Mouse (Mus musculus) forebrain, embryonic 14.5 days (tissue): ENCODE measurements around the gene Lonp2. TPM values are rescaled to one million over a fixed set of nuclear protein-coding genes. Genes with fewer than 3 reads are reported as not detected.

Experiments
- ATAC-seq: fragments of 200-750 bp; cut with Nextera tagmentation; 2 replicates; pipeline ENCODE4 v1.8.0; 2017; ENCODE audit warnings: mild to moderate bottlenecking, moderate library complexity
- DNase-seq: peaks from one replicate; pipeline ENCODE4 v3.0.0-alpha.2; 2015; ENCODE audit warnings: low spot score
- H3K27ac ChIP-seq: fragments of 300-500 bp; sonication (generic); 2 replicates; pipeline ENCODE4 v1.5.1; 2014; ENCODE audit warnings: low read depth, mild to moderate bottlenecking, control low read depth, low read length, moderate library complexity
- H3K27me3 ChIP-seq: fragments of 300-500 bp; sonication (generic); replicated peaks from 2 replicates; pipeline ENCODE4 v1.6.1; 2014; ENCODE audit warnings: low read length, control low read depth, mixed read lengths; ENCODE audit not compliant: control insufficient read depth, insufficient read depth
- H3K36me3 ChIP-seq: fragments of 300-500 bp; sonication (generic); 2 replicates; pipeline ENCODE4 v1.6.1; 2014; ENCODE audit warnings: low read length, control low read depth; ENCODE audit not compliant: control insufficient read depth, insufficient read depth
- H3K4me1 ChIP-seq: fragments of 300-500 bp; sonication (generic); 2 replicates; pipeline ENCODE4 v1.6.1; 2014; ENCODE audit warnings: antibody characterized with exemption, low read length, control low read depth; ENCODE audit not compliant: control insufficient read depth, insufficient read depth
- H3K4me2 ChIP-seq: fragments of 300-500 bp; sonication (generic); 2 replicates; pipeline ENCODE4 v1.6.1; 2014; ENCODE audit warnings: mild to moderate bottlenecking, control low read depth, low read length
- H3K4me3 ChIP-seq: fragments of 300-500 bp; sonication (generic); 2 replicates; pipeline ENCODE4 v1.5.1; 2014; ENCODE audit warnings: low read depth, low read length, control low read depth
- H3K9ac ChIP-seq: fragments of 300-500 bp; sonication (generic); 2 replicates; pipeline ENCODE4 v1.6.1; 2014; ENCODE audit warnings: mild to moderate bottlenecking, low read length, control low read depth, moderate library complexity
- H3K9me3 ChIP-seq: fragments of 300-500 bp; sonication (generic); replicated peaks from 2 replicates; pipeline ENCODE4 v1.6.1; 2016; ENCODE audit warnings: low read length, control low read depth, mixed read lengths; ENCODE audit not compliant: control insufficient read depth
- WGBS: fragments of 180-500 bp; shearing (Covaris S2); extraction: QIAGEN DNeasy Blood & Tissue Kit; methylation state at CpG from one replicate; pipeline ENCODE4 v1.1.7; 2014; 5-methylcytosine and 5-hydroxymethylcytosine counted together
- polyA plus RNA-seq: library from polyadenylated mRNA; unstranded; fragments of >200 nt; fragmentation: Nextera tagmentation; extraction: Ambion mirVana; gene quantifications from 2 replicates; pipeline ENCODE4 v1.2.1, GENCODE M21; 2014

Gene Lonp2
- polyA plus RNA-seq, 1 experiment from 2014 or later = 85.3 TPM

GRCm38 (mm10) chr8:86686629-86687028 lies 62.8 kb downstream of the Lonp2 start:
- no peak overlapping the region for H3K4me3 ChIP-seq
- H3K36me3 ChIP-seq = no peaks in the 10 kb centered on the region; the same call in 1 of the 2 replicates
- DNase-seq (no peak), ATAC-seq (no peak)
- H3K9me3 ChIP-seq = no peaks in the 10 kb centered on the region
- H3K27ac ChIP-seq = no peak overlapping the region
- no peaks in the 10 kb centered on the region for H3K4me1 ChIP-seq
- no peaks in the 10 kb centered on the region for H3K27me3 ChIP-seq
- H3K4me2 ChIP-seq = no peak overlapping the region
- WGBS = 86% methylated on average over 3 of the region's 3 CpGs
- H3K9ac ChIP-seq = no peak overlapping the region

- no peak overlapping the region for H3K9ac ChIP-seq
- DNase-seq (no peak), ATAC-seq (no peak)
- no peaks in the 10 kb centered on the region for H3K9me3 ChIP-seq
- no peaks in the 10 kb centered on the region for H3K27me3 ChIP-seq
- H3K27ac ChIP-seq = no peak overlapping the region
- WGBS = 81% methylated on average over 1 of the region's 1 CpGs
- no peak overlapping the region for H3K4me2 ChIP-seq
- no peaks in the 10 kb centered on the region; the same call in 1 of the 2 replicates for H3K36me3 ChIP-seq
- H3K4me1 ChIP-seq = no peaks in the 10 kb centered on the region
- H3K4me3 ChIP-seq = no peak overlapping the region
These were observed 68.3 kb downstream of the Lonp2 start for GRCm38 (mm10) chr8:86692107-86692506.

- Histone ChIP-seq H3K27ac (no peak overlapping the region), H3K9me3 (no peaks in the 10 kb centered on the region), H3K27me3 (no peaks in the 10 kb centered on the region), H3K4me2 (no peak overlapping the region), H3K4me3 (no peak overlapping the region), H3K36me3 (no peaks in the 10 kb centered on the region), H3K4me1 (no peaks in the 10 kb centered on the region), H3K9ac (no peak overlapping the region)
- DNase-seq (no peak), ATAC-seq (no peak)
- 84% methylated on average over 1 of the region's 1 CpGs for whole genome bisulfite sequencing
These were observed 70.2 kb downstream of the Lonp2 start for GRCm38 (mm10) chr8:86694011-86694410.

GRCm38 (mm10) chr8:86695703-86696102 lies 71.9 kb downstream of the Lonp2 start:
- ATAC-seq = no peak
- WGBS = 93% methylated on average over 2 of the region's 2 CpGs
- no peak overlapping the region for H3K27ac ChIP-seq

GRCm38 (mm10) chr8:86698811-86699421 lies 75.1 kb downstream of the Lonp2 start:
- ATAC-seq (no peak), DNase-seq (no peak)
- H3K4me3 ChIP-seq = no peak overlapping the region
- WGBS = 95% methylated on average over 1 of the region's 1 CpGs
- no peaks in the 10 kb centered on the region for H3K27me3 ChIP-seq
- H3K9me3 ChIP-seq = no peaks in the 10 kb centered on the region
- H3K4me1 ChIP-seq = no peaks in the 10 kb centered on the region
- H3K4me2 ChIP-seq = no peak overlapping the region
- no peak overlapping the region for H3K27ac ChIP-seq
- no peaks in the 10 kb centered on the region for H3K36me3 ChIP-seq
- no peak overlapping the region for H3K9ac ChIP-seq

More at GRCm38 (mm10) chr8:86695703-86696102, 71.9 kb downstream of the Lonp2 start:
- no peaks in the 10 kb centered on the region for H3K36me3 ChIP-seq
- H3K9ac ChIP-seq = no peak overlapping the region
- H3K4me1 ChIP-seq = no peaks in the 10 kb centered on the region
- no peak overlapping the region for H3K4me2 ChIP-seq
- DNase-seq = no peak
- H3K9me3 ChIP-seq = no peaks in the 10 kb centered on the region
- H3K27me3 ChIP-seq = no peaks in the 10 kb centered on the region
- H3K4me3 ChIP-seq = no peak overlapping the region

- H3K4me2 ChIP-seq = no peak overlapping the region
- 94% methylated on average over 12 of the region's 12 CpGs for WGBS
- no peak overlapping the region for H3K4me3 ChIP-seq
- no peaks in the 10 kb centered on the region for H3K4me1 ChIP-seq
- H3K9me3 ChIP-seq = no peaks in the 10 kb centered on the region
- DNase-seq (no peak), ATAC-seq (no peak)
- H3K9ac ChIP-seq = no peak overlapping the region
- no peaks in the 10 kb centered on the region for H3K36me3 ChIP-seq
- H3K27me3 ChIP-seq = no peaks in the 10 kb centered on the region
- H3K27ac ChIP-seq = no peak overlapping the region
These were observed 75.6 kb downstream of the Lonp2 start for GRCm38 (mm10) chr8:86699471-86699870.

- no peak overlapping the region for H3K27ac ChIP-seq
- ATAC-seq (no peak), DNase-seq (no peak)
- no peaks in the 10 kb centered on the region for H3K36me3 ChIP-seq
- 85% methylated on average over 3 of the region's 3 CpGs for WGBS
- no peaks in the 10 kb centered on the region for H3K9me3 ChIP-seq
- no peak overlapping the region for H3K9ac ChIP-seq
- H3K27me3 ChIP-seq = no peaks in the 10 kb centered on the region
- H3K4me3 ChIP-seq = no peak overlapping the region
- H3K4me1 ChIP-seq = no peaks in the 10 kb centered on the region
- H3K4me2 ChIP-seq = no peak overlapping the region
These were observed 78.6 kb downstream of the Lonp2 start for GRCm38 (mm10) chr8:86702453-86702852.

- Histone ChIP-seq H3K27ac (no peak overlapping the region), H3K9ac (no peak overlapping the region), H3K27me3 (no peaks in the 10 kb centered on the region), H3K4me1 (no peaks in the 10 kb centered on the region), H3K36me3 (0 out of 2 replicates have a peak, but pooled peaks cover 5% of the 10 kb centered on the region), H3K4me2 (no peak overlapping the region), H3K4me3 (no peak overlapping the region), H3K9me3 (no peaks in the 10 kb centered on the region)
- ATAC-seq (no peak), DNase-seq (no peak)
- 92% methylated on average over 3 of the region's 3 CpGs for WGBS
These were observed 81.5 kb downstream of the Lonp2 start for GRCm38 (mm10) chr8:86705317-86705716.

GRCm38 (mm10) chr8:86706756-86707155 lies 82.9 kb downstream of the Lonp2 start:
- Histone ChIP-seq H3K4me1 (no peaks in the 10 kb centered on the region), H3K27me3 (no peaks in the 10 kb centered on the region), H3K9me3 (no peaks in the 10 kb centered on the region), H3K4me2 (no peak overlapping the region), H3K27ac (no peak overlapping the region), H3K36me3 (0 out of 2 replicates have a peak, but pooled peaks cover 9% of the 10 kb centered on the region), H3K9ac (no peak overlapping the region), H3K4me3 (no peak overlapping the region)
- DNase-seq (no peak), ATAC-seq (no peak)
- 86% methylated on average over 5 of the region's 5 CpGs for WGBS
